Mouse (Mus musculus): ENCODE results near the gene Cask.

- TF ChIP-seq CTCF (IDR thresholded peaks at IDR 0.05; ENCODE audit: low read depth) (peak; percentile 60; the same call in 1 of the 2 replicates), EP300 (IDR thresholded peaks at IDR 0.05; ENCODE audit: low read depth) (no peak)
These were observed 194.4 kb downstream of the Cask start for GRCm38 (mm10) chrX:13656721-13657120.
